Mouse (Mus musculus) kidney, embryonic 15.5 days (tissue): Measurements from ENCODE around the gene Fam241b. TPM values are rescaled to one million over a fixed set of nuclear protein-coding genes. Genes with fewer than 3 reads are reported as not detected.
A peak's percentile ranks its signal among the peaks of the same experiment; 100 is the strongest.
"Not testable (repeated sequence)": the region's sequence is repeated elsewhere in the genome, so short reads cannot be mapped to it uniquely, and the experiment has no call there.

Experiments used
- ATAC-seq: fragments of 200-750 bp; cut with Nextera tagmentation; replicated peaks from 2 replicates; pipeline ENCODE4 v1.8.0; 2017; ENCODE audit warnings: moderate TSS enrichment; ENCODE audit not compliant: low FRiP score
- H3K27ac ChIP-seq: fragments of 300-500 bp; sonication (generic); 2 replicates; pipeline ENCODE4 v1.5.1; 2015; ENCODE audit warnings: mild to moderate bottlenecking, inconsistent platforms
- H3K27me3 ChIP-seq: fragments of 300-500 bp; sonication (generic); 2 replicates; pipeline ENCODE4 v1.6.1; 2015; ENCODE audit warnings: inconsistent platforms
- H3K36me3 ChIP-seq: fragments of 300-500 bp; sonication (generic); 2 replicates; pipeline ENCODE4 v1.6.1; 2015; ENCODE audit warnings: inconsistent platforms
- H3K4me1 ChIP-seq: fragments of 300-500 bp; sonication (generic); 2 replicates; pipeline ENCODE4 v1.6.1; 2015; ENCODE audit warnings: inconsistent platforms
- H3K4me2 ChIP-seq: fragments of 300-500 bp; sonication (generic); 2 replicates; pipeline ENCODE4 v1.6.1; 2015; ENCODE audit warnings: moderate library complexity, mild to moderate bottlenecking, inconsistent platforms
- H3K4me3 ChIP-seq: fragments of 300-500 bp; sonication (generic); replicated peaks from 2 replicates; pipeline ENCODE4 v1.5.1; 2015; ENCODE audit warnings: mild to moderate bottlenecking, inconsistent platforms
- H3K9ac ChIP-seq: fragments of 300-500 bp; sonication (generic); 2 replicates; pipeline ENCODE4 v1.6.1; 2015; ENCODE audit warnings: mild to moderate bottlenecking, inconsistent platforms
- H3K9me3 ChIP-seq: fragments of 300-500 bp; sonication (generic); replicated peaks from 2 replicates; pipeline ENCODE4 v1.6.1; 2016; ENCODE audit warnings: inconsistent platforms
- WGBS: fragments of 180-500 bp; shearing (Covaris S2); methylation state at CpG from one replicate; pipeline ENCODE4 v1.1.7; 2015; ENCODE audit warnings: mixed read lengths; 5-methylcytosine and 5-hydroxymethylcytosine counted together
- polyA plus RNA-seq: library from polyadenylated mRNA; unstranded; fragments of >200 nt; fragmentation: Nextera tagmentation; extraction: Ambion mirVana; gene quantifications from 2 replicates; pipeline ENCODE4 v1.2.1, GENCODE M21; 2015

Gene Fam241b
- polyA plus RNA-seq, 1 experiment from 2014 or later = 12.8 TPM

DNA sequence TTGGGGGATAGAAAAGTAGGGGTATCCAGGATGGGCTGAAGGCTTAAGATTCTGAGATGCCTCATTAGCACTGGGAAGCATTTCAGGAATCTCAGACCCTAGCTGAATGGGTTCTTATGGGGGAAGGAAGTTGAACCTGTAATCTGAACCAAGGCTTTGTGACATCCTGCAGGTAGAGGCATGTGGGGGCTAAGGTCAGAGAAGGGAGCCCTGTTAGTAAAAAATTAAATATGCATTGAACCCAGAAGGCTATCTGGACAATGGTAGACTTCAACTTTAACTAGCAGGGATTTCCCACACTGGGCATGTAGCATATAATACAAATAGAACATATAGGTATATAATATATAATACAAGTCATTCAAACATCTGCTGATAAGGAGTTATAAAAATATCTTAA, 54.2 kb downstream of the Fam241b start:
- H3K4me3 ChIP-seq = no peak overlapping the region
- H3K9ac ChIP-seq = no peak overlapping the region
- peaks cover 12% of the 10 kb centered on the region for H3K4me1 ChIP-seq
- no peak for ATAC-seq
- H3K36me3 ChIP-seq = no peaks in the 10 kb centered on the region
- H3K27me3 ChIP-seq = no peaks in the 10 kb centered on the region
- no peak overlapping the region for H3K4me2 ChIP-seq
- 0 out of 2 replicates have a peak overlapping the region, but pooled peaks have one; percentile 46 for H3K27ac ChIP-seq
- H3K9me3 ChIP-seq = no peaks in the 10 kb centered on the region

GRCm38 (mm10) chr10:62089071-62089470, 54.6 kb downstream of the Fam241b start:
- Histone ChIP-seq H3K36me3 (no peaks in the 10 kb centered on the region), H3K4me1 (peaks cover 12% of the 10 kb centered on the region), H3K27me3 (no peaks in the 10 kb centered on the region), H3K4me3 (no peak overlapping the region), H3K9me3 (no peaks in the 10 kb centered on the region), H3K9ac (0 out of 2 replicates have a peak overlapping the region, but pooled peaks have one; percentile 10), H3K4me2 (no peak overlapping the region), H3K27ac (peak overlapping the region; percentile 46)
- no peak for ATAC-seq
- 50% methylated on average over 7 of the region's 7 CpGs for WGBS

DNA sequence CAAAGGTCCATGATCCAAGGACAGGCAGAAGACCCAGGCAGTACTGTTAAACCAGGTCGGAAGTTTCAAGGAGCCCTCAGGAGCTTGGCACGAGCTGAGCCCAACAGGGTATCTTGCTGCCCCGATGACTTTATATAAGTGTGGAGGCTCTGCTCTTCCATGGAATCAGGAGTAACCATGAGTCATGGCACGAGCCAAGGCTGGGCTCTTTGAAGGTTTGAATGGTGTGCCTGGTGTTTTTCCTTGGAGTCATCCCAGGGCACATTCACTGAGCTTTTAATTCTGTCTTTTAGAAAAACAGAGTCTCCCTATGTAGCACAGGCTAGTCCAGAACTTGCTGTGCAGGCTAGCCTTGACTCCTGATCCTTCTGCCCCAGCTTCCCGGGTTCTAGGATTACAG, 55.3 kb downstream of the Fam241b start:
- WGBS = 88% methylated on average over 5 of the region's 5 CpGs
- H3K27me3 ChIP-seq = no peaks in the 10 kb centered on the region
- ATAC-seq = no peak

DNA sequence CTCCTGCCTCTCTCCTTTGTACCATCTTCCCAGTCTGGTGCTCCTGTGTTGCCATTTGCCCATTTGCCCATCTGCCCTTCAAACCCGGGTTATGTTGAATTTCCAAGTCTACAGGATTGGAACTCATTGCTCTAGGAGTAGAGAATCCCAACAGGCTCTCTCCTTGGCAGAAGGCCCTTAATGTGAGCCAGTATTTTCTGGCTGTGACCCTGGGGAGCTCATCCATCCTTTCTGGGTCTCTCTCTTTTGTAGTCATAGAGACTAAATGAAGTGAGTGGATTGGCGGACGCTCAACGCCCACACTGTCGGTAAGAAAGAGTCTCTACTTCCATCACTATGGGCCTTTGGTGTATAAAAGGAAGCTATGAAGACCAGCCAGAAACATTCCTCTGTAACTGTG, 56.9 kb downstream of the Fam241b start:
- Histone ChIP-seq H3K9ac (no peak overlapping the region), H3K4me1 (peaks cover 12% of the 10 kb centered on the region), H3K4me2 (no peak overlapping the region), H3K27ac (no peak overlapping the region), H3K36me3 (no peaks in the 10 kb centered on the region), H3K27me3 (no peaks in the 10 kb centered on the region), H3K9me3 (no peaks in the 10 kb centered on the region), H3K4me3 (no peak overlapping the region)
- no peak for ATAC-seq
- WGBS = 91% methylated on average over 5 of the region's 5 CpGs

More for the DNA sequence above, 55.3 kb downstream of the Fam241b start:
- H3K9ac ChIP-seq = no peak overlapping the region
- H3K27ac ChIP-seq = peak overlapping the region; percentile 46; the same call in 1 of the 2 replicates
- H3K4me2 ChIP-seq = no peak overlapping the region
- no peak overlapping the region for H3K4me3 ChIP-seq
- no peaks in the 10 kb centered on the region for H3K9me3 ChIP-seq
- H3K36me3 ChIP-seq = no peaks in the 10 kb centered on the region
- H3K4me1 ChIP-seq = peaks cover 12% of the 10 kb centered on the region

GRCm38 (mm10) chr10:62086044-62086443, 57.7 kb downstream of the Fam241b start:
- ATAC-seq = no peak
- Histone ChIP-seq H3K9me3 (no peaks in the 10 kb centered on the region), H3K9ac (no peak overlapping the region), H3K27me3 (no peaks in the 10 kb centered on the region), H3K27ac (no peak overlapping the region), H3K4me2 (no peak overlapping the region), H3K4me1 (peaks cover 12% of the 10 kb centered on the region), H3K36me3 (no peaks in the 10 kb centered on the region), H3K4me3 (no peak overlapping the region)
- WGBS = 62% methylated on average over 2 of the region's 2 CpGs

- H3K27me3 ChIP-seq = no peaks in the 10 kb centered on the region
- no peak overlapping the region for H3K4me2 ChIP-seq
- H3K36me3 ChIP-seq = no peaks in the 10 kb centered on the region
- peaks cover 11% of the 10 kb centered on the region; the same call in 1 of the 2 replicates for H3K9me3 ChIP-seq
- 0 out of 2 replicates have a peak, but pooled peaks cover 4% of the 10 kb centered on the region for H3K4me1 ChIP-seq
- H3K4me3 ChIP-seq = no peak overlapping the region
- H3K27ac ChIP-seq = no peak overlapping the region
- no peak overlapping the region for H3K9ac ChIP-seq
- ATAC-seq = no peak
- WGBS = 44% methylated on average over 11 of the region's 11 CpGs
Observed at GRCm38 (mm10) chr10:62076248-62077134, 67.2 kb downstream of the Fam241b start.

GRCm38 (mm10) chr10:62071346-62071745, 72.4 kb downstream of the Fam241b start:
- H3K4me1 ChIP-seq, H3K4me2 ChIP-seq, ATAC-seq, H3K27ac ChIP-seq, H3K9me3 ChIP-seq, H3K36me3 ChIP-seq, H3K4me3 ChIP-seq, H3K9ac ChIP-seq: not testable (repeated sequence)
- WGBS = 82% methylated on average over 14 of the region's 14 CpGs
- H3K27me3 ChIP-seq = peaks cover 12% of the 10 kb centered on the region; the same call in 1 of the 2 replicates

DNA sequence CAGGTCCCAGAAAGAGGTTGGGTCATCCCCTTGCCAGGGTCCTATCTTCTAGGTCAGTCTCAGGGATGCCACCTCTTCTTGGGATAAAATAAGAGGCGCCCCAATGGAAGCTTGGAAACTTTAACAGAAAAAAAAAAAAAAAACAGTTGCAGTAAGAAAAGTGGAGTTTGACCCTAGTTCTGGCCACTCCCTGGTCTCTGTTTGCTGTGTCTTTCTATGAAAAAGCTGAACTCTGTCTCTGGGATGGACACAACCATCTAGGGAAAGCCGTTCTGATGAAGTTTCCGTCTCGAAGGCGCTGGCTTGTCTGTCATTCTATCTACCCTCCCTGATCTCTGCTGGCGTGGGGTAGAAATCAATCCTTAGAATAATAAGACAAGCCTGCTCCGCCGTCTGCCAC, 73.1 kb downstream of the Fam241b start:
- H3K27ac ChIP-seq = no peak overlapping the region
- no peak overlapping the region for H3K9ac ChIP-seq
- 0 out of 2 replicates have a peak, but pooled peaks cover 4% of the 10 kb centered on the region for H3K4me1 ChIP-seq
- H3K36me3 ChIP-seq = no peaks in the 10 kb centered on the region
- no peak overlapping the region for H3K4me2 ChIP-seq
- ATAC-seq = no peak
- no peaks in the 10 kb centered on the region for H3K9me3 ChIP-seq
- 57% methylated on average over 8 of the region's 8 CpGs for whole genome bisulfite sequencing
- H3K27me3 ChIP-seq = peaks cover 12% of the 10 kb centered on the region; the same call in 1 of the 2 replicates
- no peak overlapping the region for H3K4me3 ChIP-seq

- Histone ChIP-seq H3K27me3 (peaks cover 18% of the 10 kb centered on the region), H3K4me3 (no peak overlapping the region), H3K9me3 (no peaks in the 10 kb centered on the region), H3K4me2 (no peak overlapping the region), H3K9ac (no peak overlapping the region), H3K27ac (no peak overlapping the region), H3K36me3 (no peaks in the 10 kb centered on the region), H3K4me1 (0 out of 2 replicates have a peak, but pooled peaks cover 4% of the 10 kb centered on the region)
- 94% methylated on average over 3 of the region's 3 CpGs for WGBS
- ATAC-seq = no peak
Observed at GRCm38 (mm10) chr10:62069946-62070345, 73.8 kb downstream of the Fam241b start.

- H3K9me3 ChIP-seq = no peaks in the 10 kb centered on the region
- H3K4me2 ChIP-seq = no peak overlapping the region
- no peak overlapping the region for H3K4me3 ChIP-seq
- H3K27ac ChIP-seq = no peak overlapping the region
- H3K9ac ChIP-seq = no peak overlapping the region
- WGBS = 77% methylated on average over 7 of the region's 7 CpGs
- H3K36me3 ChIP-seq = no peaks in the 10 kb centered on the region
- ATAC-seq = no peak
- H3K27me3 ChIP-seq = peaks cover 20% of the 10 kb centered on the region
- 0 out of 2 replicates have a peak, but pooled peaks cover 4% of the 10 kb centered on the region for H3K4me1 ChIP-seq
Observed at GRCm38 (mm10) chr10:62069398-62069797, 74.3 kb downstream of the Fam241b start.

- no peaks in the 10 kb centered on the region for H3K36me3 ChIP-seq
- peaks cover 20% of the 10 kb centered on the region for H3K27me3 ChIP-seq
- H3K9ac ChIP-seq = no peak overlapping the region
- no peak overlapping the region for H3K4me3 ChIP-seq
- no peaks in the 10 kb centered on the region for H3K9me3 ChIP-seq
- 0 out of 2 replicates have a peak, but pooled peaks cover 4% of the 10 kb centered on the region for H3K4me1 ChIP-seq
- H3K4me2 ChIP-seq = no peak overlapping the region
- no peak overlapping the region for H3K27ac ChIP-seq
- no peak for ATAC-seq
- whole genome bisulfite sequencing = 75% methylated on average over 9 of the region's 9 CpGs
Observed at GRCm38 (mm10) chr10:62068532-62068931, 75.2 kb downstream of the Fam241b start.

- Histone ChIP-seq H3K4me1 (peaks cover 4% of the 10 kb centered on the region), H3K9me3 (no peaks in the 10 kb centered on the region), H3K9ac (no peak overlapping the region), H3K4me3 (no peak overlapping the region), H3K4me2 (no peak overlapping the region), H3K27ac (no peak overlapping the region), H3K36me3 (no peaks in the 10 kb centered on the region), H3K27me3 (peaks cover 24% of the 10 kb centered on the region)
- 68% methylated on average over 7 of the region's 7 CpGs for WGBS
- ATAC-seq = no peak
Observed at GRCm38 (mm10) chr10:62066213-62066612, 77.5 kb downstream of the Fam241b start.
